Mouse (Mus musculus) limb, embryonic 14.5 days (tissue): ENCODE measurements around the gene Scrn1. TPM values are rescaled to one million over a fixed set of nuclear protein-coding genes. Genes with fewer than 3 reads are reported as not detected.

Source experiments
- ATAC-seq: fragments of 200-750 bp; cut with Nextera tagmentation; 2 replicates; pipeline ENCODE4 v1.8.0; 2017; ENCODE audit warnings: low read depth, moderate number of reproducible peaks, moderate TSS enrichment; ENCODE audit not compliant: low FRiP score
- DNase-seq: peaks from one replicate; pipeline ENCODE4 v3.0.0-alpha.2; 2015; ENCODE audit warnings: low spot score
- H3K27ac ChIP-seq: fragments of 300-500 bp; sonication (generic); replicated peaks from 2 replicates; pipeline ENCODE4 v1.5.1; 2014; ENCODE audit warnings: low read depth, mild to moderate bottlenecking, low read length, moderate library complexity, mixed read lengths
- H3K27me3 ChIP-seq: fragments of 300-500 bp; sonication (generic); 2 replicates; pipeline ENCODE4 v1.6.1; 2014; ENCODE audit warnings: low read length, mixed read lengths; ENCODE audit not compliant: control insufficient read depth, insufficient read depth
- H3K36me3 ChIP-seq: fragments of 300-500 bp; sonication (generic); 2 replicates; pipeline ENCODE4 v1.6.1; 2014; ENCODE audit warnings: mild to moderate bottlenecking, low read length, moderate library complexity, mixed read lengths; ENCODE audit not compliant: control insufficient read depth, insufficient read depth
- H3K4me1 ChIP-seq: fragments of 300-500 bp; sonication (generic); 2 replicates; pipeline ENCODE4 v1.6.1; 2014; ENCODE audit warnings: antibody characterized with exemption, low read length, mixed read lengths; ENCODE audit not compliant: control insufficient read depth, insufficient read depth
- H3K4me2 ChIP-seq: fragments of 300-500 bp; sonication (generic); replicated peaks from 2 replicates; pipeline ENCODE4 v1.6.1; 2014; ENCODE audit warnings: low read depth, mild to moderate bottlenecking, low read length, moderate library complexity; ENCODE audit not compliant: severe bottlenecking
- H3K4me3 ChIP-seq: fragments of 300-500 bp; sonication (generic); replicated peaks from 2 replicates; pipeline ENCODE4 v1.5.1; 2014; ENCODE audit warnings: low read length
- H3K9ac ChIP-seq: fragments of 300-500 bp; sonication (generic); 2 replicates; pipeline ENCODE4 v1.6.1; 2014; ENCODE audit warnings: mild to moderate bottlenecking, low read depth, low read length, moderate library complexity; ENCODE audit not compliant: severe bottlenecking
- H3K9me3 ChIP-seq: fragments of 300-500 bp; sonication (generic); 2 replicates; pipeline ENCODE4 v1.6.1; 2016; ENCODE audit warnings: low read length; ENCODE audit not compliant: control insufficient read depth
- POLR2A ChIP-seq: fragments of 200-500 bp; IDR thresholded peaks from 2 replicates; pipeline ENCODE4 v1.8.0; 2012; ENCODE audit warnings: inconsistent platforms, mild to moderate bottlenecking, moderate library complexity, borderline replicate concordance; ENCODE audit not compliant: insufficient read depth, insufficient read length; ENCODE audit errors: extremely low read depth
- WGBS: fragments of 180-500 bp; shearing (Covaris S2); extraction: QIAGEN DNeasy Blood & Tissue Kit; methylation state at CpG from one replicate; pipeline ENCODE4 v1.1.7; 2014; 5-methylcytosine and 5-hydroxymethylcytosine counted together
- polyA plus RNA-seq, 2 experiments: library from polyadenylated mRNA; depleted of rRNA in 1 of 2; stranded (reverse) in 1 of 2; unstranded in 1 of 2; fragments of >200 nt; fragmentation: Nextera tagmentation in 1 of 2; extraction: Ambion mirVana in 1 of 2; gene quantifications; 2 replicates each; pipeline versions ENCODE4 v1.2.1 to v1.2.3; 2012 to 2014

The Scrn1 gene
- polyA plus RNA-seq, 2 experiments = 6.3 to 8.0 TPM

GRCm38 (mm10) chr6:54462766-54463165 is 103.5 kb downstream of the Scrn1 start:
- Histone ChIP-seq H3K9me3 (no peaks in the 10 kb centered on the region), H3K27ac (no peak overlapping the region), H3K9ac (no peak overlapping the region), H3K4me1 (no peaks in the 10 kb centered on the region), H3K4me3 (no peak overlapping the region), H3K4me2 (no peak overlapping the region), H3K36me3 (no peaks in the 10 kb centered on the region), H3K27me3 (no peaks in the 10 kb centered on the region)
- 84% methylated on average over 6 of the region's 6 CpGs for WGBS
- TF ChIP-seq POLR2A = no peak
- no peak for DNase-seq
- ATAC-seq = no peak

DNA sequence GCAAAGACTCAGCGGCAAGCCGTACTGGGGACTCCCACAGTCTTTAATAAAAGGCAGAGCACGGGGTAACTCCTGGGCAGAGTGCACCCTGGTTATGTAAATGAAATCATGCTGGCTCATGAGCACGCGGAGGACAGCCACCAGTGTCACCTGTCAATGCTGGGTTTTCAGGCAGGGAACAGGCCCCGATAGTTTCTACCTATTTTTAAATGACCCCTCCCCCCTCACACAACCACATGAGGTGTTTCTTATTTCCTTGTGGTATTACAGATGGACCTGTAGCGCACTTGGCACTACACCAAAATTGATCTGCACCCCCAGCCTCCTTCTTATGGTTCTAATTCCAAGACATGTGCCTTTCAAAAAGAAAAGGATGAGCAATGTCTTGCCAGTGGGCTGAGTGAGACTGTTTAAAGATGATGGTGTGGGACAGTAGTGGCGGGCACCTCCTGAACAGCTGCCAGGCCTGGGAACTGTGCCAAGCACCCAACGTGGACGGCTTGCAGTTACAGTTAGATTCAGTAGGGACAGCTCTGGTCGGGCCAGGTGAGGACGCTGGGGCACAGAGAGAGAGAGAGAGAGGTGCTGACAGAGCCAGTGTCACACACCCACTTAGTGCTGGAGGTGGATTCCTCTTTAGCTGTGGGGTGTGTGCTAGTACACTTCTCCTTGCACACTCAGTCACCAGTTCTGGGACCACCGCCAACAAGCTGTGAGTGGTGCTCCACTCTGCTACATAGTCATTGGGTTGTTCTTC is 105.2 kb downstream of the Scrn1 start:
- H3K4me2 ChIP-seq = no peak overlapping the region
- no peak overlapping the region for H3K9ac ChIP-seq
- no peak for ATAC-seq
- H3K9me3 ChIP-seq = no peaks in the 10 kb centered on the region
- no peaks in the 10 kb centered on the region for H3K4me1 ChIP-seq
- H3K4me3 ChIP-seq = no peak overlapping the region
- no peak for DNase-seq
- TF ChIP-seq POLR2A = no peak
- no peaks in the 10 kb centered on the region for H3K27me3 ChIP-seq
- no peaks in the 10 kb centered on the region for H3K36me3 ChIP-seq
- H3K27ac ChIP-seq = no peak overlapping the region
- WGBS = 65% methylated on average over 13 of the region's 13 CpGs

- no peak overlapping the region for H3K9ac ChIP-seq
- TF ChIP-seq POLR2A = no peak
- H3K4me1 ChIP-seq = no peaks in the 10 kb centered on the region
- H3K4me3 ChIP-seq = no peak overlapping the region
- H3K9me3 ChIP-seq = no peaks in the 10 kb centered on the region
- DNase-seq (no peak), ATAC-seq (no peak)
- no peaks in the 10 kb centered on the region for H3K27me3 ChIP-seq
- WGBS = 77% methylated on average over 6 of the region's 6 CpGs
- no peaks in the 10 kb centered on the region for H3K36me3 ChIP-seq
- no peak overlapping the region for H3K4me2 ChIP-seq
- H3K27ac ChIP-seq = no peak overlapping the region
These were observed 105.9 kb downstream of the Scrn1 start for GRCm38 (mm10) chr6:54460172-54460914.

- H3K9me3 ChIP-seq = no peaks in the 10 kb centered on the region
- H3K4me1 ChIP-seq = no peaks in the 10 kb centered on the region
- ATAC-seq (no peak), DNase-seq (no peak)
- H3K4me2 ChIP-seq = no peak overlapping the region
- H3K27me3 ChIP-seq = no peaks in the 10 kb centered on the region
- H3K9ac ChIP-seq = no peak overlapping the region
- H3K36me3 ChIP-seq = no peaks in the 10 kb centered on the region
- TF ChIP-seq POLR2A = no peak
- WGBS = 64% methylated on average over 7 of the region's 7 CpGs
- no peak overlapping the region for H3K27ac ChIP-seq
- no peak overlapping the region for H3K4me3 ChIP-seq
These were observed 106.6 kb downstream of the Scrn1 start for GRCm38 (mm10) chr6:54459661-54460060.

Other genes with a start within 250 kb of the Scrn1 start
- gene Prr15, start 240.7 kb downstream of the Scrn1 start, polyA plus RNA-seq (2012; rRNA removed) = 0.28 and 0.35 TPM in 2 replicates
- gene Prr15, start 240.7 kb downstream of the Scrn1 start, polyA plus RNA-seq (2014; fragmentation: Nextera tagmentation; extraction: Ambion mirVana) = 0.40 and 0.76 TPM in 2 replicates
- 5.4 and 5.6 TPM in 2 replicates for gene Wipf3, start 136.9 kb downstream of the Scrn1 start, polyA plus RNA-seq (2012; rRNA removed)
- gene Wipf3, start 136.9 kb downstream of the Scrn1 start, polyA plus RNA-seq (2014; fragmentation: Nextera tagmentation; extraction: Ambion mirVana) = 1.8 and 2.4 TPM in 2 replicates
- 12.6 and 15.5 TPM in 2 replicates for gene Plekha8, start 28.6 kb upstream of the Scrn1 start, polyA plus RNA-seq (2012; rRNA removed)
- 14.0 and 15.5 TPM in 2 replicates for gene Plekha8, start 28.6 kb upstream of the Scrn1 start, polyA plus RNA-seq (2014; fragmentation: Nextera tagmentation; extraction: Ambion mirVana)
- 57.0 and 59.1 TPM in 2 replicates for gene Fkbp14, start 30.8 kb upstream of the Scrn1 start, polyA plus RNA-seq (2012; rRNA removed)
- 59.6 and 71.0 TPM in 2 replicates for gene Fkbp14, start 30.8 kb upstream of the Scrn1 start, polyA plus RNA-seq (2014; fragmentation: Nextera tagmentation; extraction: Ambion mirVana)
- gene Mturn, start 115.1 kb upstream of the Scrn1 start, polyA plus RNA-seq (2012; rRNA removed) = 8.4 and 9.3 TPM in 2 replicates
- 13.0 and 15.5 TPM in 2 replicates for gene Mturn, start 115.1 kb upstream of the Scrn1 start, polyA plus RNA-seq (2014; fragmentation: Nextera tagmentation; extraction: Ambion mirVana)